Mouse (Mus musculus) granulocyte monocyte progenitor cell, adult 5-6 weeks (primary cell): ENCODE data around the gene Psma6. TPM values are rescaled to one million over a fixed set of nuclear protein-coding genes. Genes with fewer than 3 reads are reported as not detected.
A peak's percentile ranks its signal among the peaks of the same experiment; 100 is the strongest.
"Not testable (repeated sequence)": the region's sequence is repeated elsewhere in the genome, so short reads cannot be mapped to it uniquely, and the experiment has no call there.

Source experiments
- ATAC-seq: replicated peaks from 2 replicates; pipeline ENCODE4 v1.8.0; 2016; ENCODE audit warnings: mild to moderate bottlenecking, moderate TSS enrichment, inconsistent platforms; ENCODE audit not compliant: poor library complexity, severe bottlenecking
- total RNA-seq, 2 experiments: library from RNA; stranded (forward) in 1 of 2; stranded (reverse) in 1 of 2; fragments of 200-712, 200-1000 nt in 1 of 2; fragments of >200 nt in 1 of 2; fragmentation: Nextera tagmentation in 1 of 2; gene quantifications; 2 replicates each; pipeline ENCODE4 v1.2.3; 2014 to 2017

Psma6 gene
- total RNA-seq, 2 experiments from 2014 or later, result 381 to 383 TPM

DNA sequence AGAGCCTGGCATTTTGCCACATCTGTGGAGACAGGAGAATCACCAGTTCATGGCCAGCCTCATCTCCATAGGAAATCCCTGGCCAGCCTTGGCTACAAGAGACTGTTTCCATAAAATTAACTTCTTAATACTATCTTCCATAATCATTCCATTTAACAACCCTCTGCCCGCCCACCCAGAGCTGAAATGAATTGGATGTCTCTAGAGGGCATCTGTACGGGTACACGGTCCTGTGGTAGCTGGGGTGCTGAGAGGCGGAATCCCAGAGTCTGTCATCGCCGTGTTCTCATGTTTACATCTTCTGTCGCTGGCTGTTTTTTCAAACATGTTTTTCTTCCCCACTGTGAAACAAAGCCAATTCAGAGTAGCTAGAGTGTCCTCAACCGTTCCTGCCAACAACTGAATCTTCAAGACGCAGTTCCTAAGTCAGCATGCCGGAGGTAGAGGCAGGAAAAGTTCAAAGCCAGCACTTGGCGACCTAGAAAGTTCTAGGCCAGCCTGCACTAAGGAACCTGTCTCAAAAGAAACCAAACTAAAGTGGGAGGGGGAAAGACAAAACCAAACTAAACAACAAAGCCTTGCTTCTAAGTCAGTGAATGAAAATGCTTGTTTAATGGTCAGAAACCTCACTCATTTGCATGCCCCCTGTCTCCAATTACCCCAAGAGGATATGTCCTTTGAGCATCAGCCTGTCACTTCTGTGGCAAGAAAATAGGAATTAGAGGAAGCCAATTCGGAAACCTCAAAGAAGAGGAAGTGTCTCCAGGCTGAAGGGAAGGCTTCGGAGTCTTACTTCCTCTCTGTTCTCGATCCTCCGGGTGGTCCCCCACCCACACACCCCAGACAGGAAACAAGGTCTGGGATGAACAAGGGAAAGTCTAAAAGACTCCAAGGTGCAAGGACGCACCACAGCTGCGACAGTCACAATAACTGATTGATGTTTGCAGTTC, 5.4 kb downstream of the Psma6 start:
- peak; percentile 78 for ATAC-seq

DNA sequence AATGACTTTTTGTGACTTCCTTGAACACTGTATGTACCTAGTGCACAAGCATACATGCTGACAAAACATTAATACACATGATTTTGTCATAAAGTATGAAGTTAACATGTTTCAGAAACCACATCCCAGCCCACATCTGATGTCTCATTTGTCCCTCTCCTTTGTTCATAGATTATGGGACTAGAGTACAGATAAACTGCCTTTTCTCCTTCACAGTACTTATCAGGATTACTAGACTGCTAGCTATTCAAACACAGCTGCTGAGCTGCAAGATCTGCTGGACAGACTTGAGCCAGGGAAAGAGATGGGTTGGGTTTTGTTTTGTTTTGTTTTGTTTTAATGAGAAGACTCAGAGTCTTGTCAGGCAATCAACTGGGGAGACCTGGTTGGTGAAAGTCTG, 8.1 kb downstream of the Psma6 start:
- no peak for ATAC-seq

DNA sequence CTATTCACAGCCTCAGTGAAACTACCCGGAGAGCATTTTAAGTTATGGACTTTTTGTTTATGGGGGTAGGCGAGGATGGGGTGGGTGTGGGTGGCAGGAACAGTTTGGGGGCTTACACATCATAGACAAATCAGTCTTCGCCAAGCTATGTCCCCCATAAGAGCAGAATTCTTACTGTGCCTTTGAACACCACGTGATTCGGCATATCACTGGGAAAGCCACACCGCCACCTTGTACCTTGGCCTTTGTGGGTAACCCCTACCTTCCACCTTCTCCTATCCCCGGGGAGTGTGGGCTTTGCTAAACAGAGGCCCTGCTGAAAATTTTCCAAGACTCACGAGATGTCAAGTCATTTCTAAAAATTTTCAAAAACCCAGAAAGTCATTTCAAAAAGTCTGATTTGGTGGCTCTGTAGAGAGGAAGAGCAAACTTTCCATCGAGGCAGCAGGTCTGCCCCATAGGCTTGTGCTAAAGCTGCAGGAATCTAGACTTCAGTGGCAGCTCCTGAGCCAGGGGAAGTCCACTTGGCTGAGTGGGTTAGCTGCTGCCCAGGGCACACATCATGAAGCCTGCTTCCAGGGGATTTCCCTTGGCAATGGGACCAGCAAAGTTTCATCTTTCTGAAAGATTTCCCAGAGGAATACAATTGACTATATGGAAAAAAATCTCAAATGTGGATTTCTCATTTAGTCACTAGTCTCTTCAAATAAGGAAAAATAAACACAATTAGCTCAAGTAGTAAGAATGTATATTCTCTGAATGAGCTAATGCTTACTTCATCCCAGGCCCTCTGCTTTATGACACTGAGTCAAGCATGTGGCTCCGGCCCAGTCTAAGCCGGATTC, 8.9 kb downstream of the Psma6 start:
- no peak for ATAC-seq

DNA sequence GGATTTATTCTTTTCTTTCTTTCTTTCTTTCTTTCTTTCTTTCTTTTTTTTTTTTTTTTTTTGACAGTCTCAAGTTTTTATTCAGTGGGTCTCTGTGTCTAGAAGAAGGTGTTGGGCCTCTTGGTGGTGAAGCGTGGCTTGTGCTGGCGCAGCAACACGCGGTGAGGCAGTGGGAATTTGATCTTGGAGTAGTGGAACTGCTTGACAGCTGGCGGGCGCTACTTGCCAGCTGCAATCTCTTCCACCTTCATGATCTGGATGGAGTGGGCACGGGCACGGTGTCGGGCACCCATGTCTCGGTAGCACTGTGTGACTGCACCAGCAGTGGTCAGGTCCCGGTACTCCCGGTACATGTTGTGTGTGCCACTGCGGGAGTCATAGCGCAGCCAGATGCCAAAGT, 11.6 kb downstream of the Psma6 start:
- not testable (repeated sequence) for ATAC-seq

- no peak for ATAC-seq
These were observed 12.5 kb downstream of the Psma6 start for GRCm38 (mm10) chr12:55396536-55396935.

- ATAC-seq, result no peak
These were observed 13.7 kb downstream of the Psma6 start for GRCm38 (mm10) chr12:55397544-55398239.

DNA sequence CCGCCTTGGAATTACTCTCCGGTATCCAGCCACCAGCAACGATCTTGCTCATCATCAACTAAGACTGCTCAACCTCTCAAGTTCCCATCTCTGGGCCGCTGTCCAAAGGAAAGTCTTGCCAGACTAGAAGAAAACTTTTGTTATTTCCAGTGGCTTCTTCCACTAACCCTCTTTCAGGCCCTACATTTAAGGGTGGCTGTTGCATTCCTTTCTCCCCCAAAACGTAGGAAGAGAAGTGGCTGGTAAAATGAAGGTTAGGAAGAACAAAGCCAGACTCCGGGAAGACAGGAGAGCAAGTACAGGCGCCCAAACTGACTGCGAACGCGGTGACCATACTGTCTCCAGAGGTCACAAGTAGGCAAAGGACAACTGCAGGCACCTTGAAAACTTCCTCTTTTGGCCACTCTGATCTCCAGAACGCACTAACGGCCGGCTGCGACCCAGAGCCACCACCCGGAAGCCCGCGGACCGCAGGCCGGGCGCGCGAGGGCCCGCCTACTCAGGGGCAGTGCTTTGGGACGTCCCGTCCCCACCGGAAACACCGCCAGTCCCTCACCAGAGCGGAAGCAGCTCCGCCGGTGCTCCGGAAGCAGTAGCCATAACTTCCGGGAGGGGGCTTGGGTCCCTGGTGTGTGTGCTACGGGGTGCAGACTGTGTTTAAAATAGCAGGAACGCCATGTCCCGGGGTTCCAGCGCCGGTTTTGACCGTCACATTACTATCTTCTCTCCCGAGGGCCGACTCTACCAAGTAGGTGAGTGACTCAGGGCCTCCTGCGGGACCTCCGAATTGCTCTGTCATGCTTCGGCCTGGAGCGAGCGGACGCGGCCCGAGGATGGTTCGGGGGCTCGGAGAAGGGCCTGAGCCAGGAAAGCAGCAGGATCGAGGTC, 14.5 kb downstream of the Psma6 start:
- peak; percentile 96 for ATAC-seq

- ATAC-seq, result no peak
These were observed 15.2 kb downstream of the Psma6 start for GRCm38 (mm10) chr12:55399128-55399677.

GRCm38 (mm10) chr12:55407888-55408287, 23.9 kb downstream of the Psma6 start:
- no peak for ATAC-seq

DNA sequence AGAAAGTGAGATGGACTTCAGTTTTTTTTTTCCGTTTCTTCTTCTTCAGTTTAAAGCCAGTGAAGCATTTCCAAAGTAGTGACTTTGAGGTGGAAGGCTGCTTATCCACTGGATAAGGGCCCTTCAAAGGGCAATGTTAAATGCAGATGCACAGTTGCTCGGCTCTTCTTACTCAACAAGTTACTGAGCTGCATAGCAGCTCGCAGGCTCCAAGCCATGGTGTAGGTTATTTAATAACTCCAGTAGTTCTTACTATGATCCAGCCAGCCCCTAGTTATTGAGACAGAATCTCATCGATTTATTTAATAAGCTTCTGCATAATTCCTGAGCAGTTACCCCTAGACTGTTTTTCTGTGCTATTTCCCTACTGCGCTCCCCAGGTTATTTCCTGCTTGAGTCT, 31.2 kb downstream of the Psma6 start:
- ATAC-seq, result no peak

- no peak for ATAC-seq
These were observed 31.7 kb downstream of the Psma6 start for GRCm38 (mm10) chr12:55415762-55416161.

GRCm38 (mm10) chr12:55420220-55420619, 36.2 kb downstream of the Psma6 start:
- ATAC-seq, result no peak

DNA sequence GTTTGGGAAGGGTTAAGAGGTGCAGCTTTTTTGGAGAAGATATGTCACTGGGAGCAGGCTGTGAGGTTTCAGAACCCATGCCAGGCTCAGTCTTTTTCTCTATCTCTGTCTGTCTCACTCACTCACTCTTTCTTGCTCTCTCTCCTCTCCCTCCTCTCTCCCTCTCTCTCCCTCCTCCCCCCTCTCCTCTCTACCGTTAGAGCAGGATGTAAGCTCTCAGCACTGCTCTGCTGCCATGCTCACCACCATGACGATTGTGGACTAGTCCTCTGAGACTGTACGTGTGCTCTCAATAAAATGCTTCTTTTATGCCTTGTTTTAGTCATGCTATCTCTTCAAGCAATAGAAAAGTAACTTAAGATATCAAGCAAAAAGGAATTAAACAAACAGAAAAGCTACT, 38.0 kb downstream of the Psma6 start:
- no peak for ATAC-seq

GRCm38 (mm10) chr12:55426300-55426699, 42.3 kb downstream of the Psma6 start:
- ATAC-seq, result no peak

DNA sequence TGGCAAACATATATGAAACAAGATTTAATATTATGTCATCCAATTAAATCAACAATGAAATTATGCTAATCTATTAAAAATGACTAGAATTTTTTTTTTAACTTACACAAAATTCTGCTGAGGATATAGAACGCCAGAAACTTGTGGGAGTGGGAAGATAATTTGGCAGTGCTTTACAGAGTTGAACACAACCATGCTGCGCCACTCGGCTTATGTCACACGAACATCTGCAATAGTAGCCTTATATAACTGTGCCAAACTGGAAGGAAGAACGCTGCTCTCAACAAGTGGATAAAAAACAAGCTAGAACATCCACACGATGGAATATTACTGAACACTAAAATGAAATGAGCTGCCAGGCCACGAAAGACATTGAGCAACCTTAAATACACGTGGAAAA, 45.2 kb downstream of the Psma6 start:
- no peak for ATAC-seq

GRCm38 (mm10) chr12:55429956-55430355, 45.9 kb downstream of the Psma6 start:
- ATAC-seq, result no peak

GRCm38 (mm10) chr12:55432284-55432919, 48.4 kb downstream of the Psma6 start:
- no peak for ATAC-seq

GRCm38 (mm10) chr12:55432920-55433284, 48.9 kb downstream of the Psma6 start:
- ATAC-seq, result no peak
